Mouse (Mus musculus): ENCODE measurements around the gene Gm49387. TPM values are rescaled to one million over a fixed set of nuclear protein-coding genes. Genes with fewer than 3 reads are reported as not detected.

Gene Gm49387
- not detected for total RNA-seq (2022)

- no peak for DNase-seq (ENCODE audit: low spot score in 2 of 2)
Observed at GRCm38 (mm10) chr14:31640346-31640889, at the start of gene Gm49387. Gene Gm49387, minus strand, starts transcription at chr14:31640878.

GRCm38 (mm10) chr14:31686231-31686630, 45.6 kb upstream of the Gm49387 start:
- DNase-seq (ENCODE audit: low spot score in 2 of 2) = no peak

GRCm38 (mm10) chr14:31685680-31686079, 45.0 kb upstream of the Gm49387 start:
- DNase-seq (ENCODE audit: low spot score in 2 of 2) = no peak

GRCm38 (mm10) chr14:31684343-31685040, 43.8 kb upstream of the Gm49387 start:
- DNase-seq (ENCODE audit: low spot score in 2 of 2) = no peak

- DNase-seq (ENCODE audit: low spot score in 2 of 2) = no peak
Observed at GRCm38 (mm10) chr14:31683610-31684009, 42.9 kb upstream of the Gm49387 start.

- no peak for DNase-seq (ENCODE audit: low spot score in 2 of 2)
Observed at GRCm38 (mm10) chr14:31681931-31682555, 41.4 kb upstream of the Gm49387 start.

GRCm38 (mm10) chr14:31681291-31681690, 40.6 kb upstream of the Gm49387 start:
- no peak for DNase-seq (ENCODE audit: low spot score in 2 of 2)

GRCm38 (mm10) chr14:31680656-31681055, 40.0 kb upstream of the Gm49387 start:
- DNase-seq (ENCODE audit: low spot score in 2 of 2) = no peak

- DNase-seq (ENCODE audit: low spot score in 2 of 2) = no peak
Observed at GRCm38 (mm10) chr14:31671635-31672320, 31.1 kb upstream of the Gm49387 start.

- no peak for DNase-seq (ENCODE audit: low spot score in 2 of 2)
Observed at GRCm38 (mm10) chr14:31669642-31670490, 29.2 kb upstream of the Gm49387 start.

- peak; percentile 59 to 72 for DNase-seq (ENCODE audit: low spot score in 2 of 2)
Observed at GRCm38 (mm10) chr14:31669161-31669611, 28.5 kb upstream of the Gm49387 start.

- DNase-seq (ENCODE audit: low spot score in 2 of 2) = peak in 1 of 2 experiments; percentile 25
Observed at GRCm38 (mm10) chr14:31668326-31668725, 27.6 kb upstream of the Gm49387 start.

GRCm38 (mm10) chr14:31667741-31668140, 27.1 kb upstream of the Gm49387 start:
- DNase-seq (ENCODE audit: low spot score in 2 of 2) = no peak

GRCm38 (mm10) chr14:31666931-31667705, 26.4 kb upstream of the Gm49387 start:
- DNase-seq (ENCODE audit: low spot score in 2 of 2) = no peak

GRCm38 (mm10) chr14:31665566-31665940, 24.9 kb upstream of the Gm49387 start:
- peak in 1 of 2 experiments; percentile 18 for DNase-seq (ENCODE audit: low spot score in 2 of 2)

GRCm38 (mm10) chr14:31664903-31665565, 24.4 kb upstream of the Gm49387 start:
- DNase-seq (ENCODE audit: low spot score in 2 of 2) = no peak

GRCm38 (mm10) chr14:31664100-31664902, 23.6 kb upstream of the Gm49387 start:
- no peak for DNase-seq (ENCODE audit: low spot score in 2 of 2)

- DNase-seq (ENCODE audit: low spot score in 2 of 2) = no peak
Observed at GRCm38 (mm10) chr14:31663376-31664099, 22.9 kb upstream of the Gm49387 start.
